Mouse (Mus musculus) forebrain, postnatal 0 days (tissue): ENCODE data around the gene Slc4a5. TPM values are rescaled to one million over a fixed set of nuclear protein-coding genes. Genes with fewer than 3 reads are reported as not detected.
A peak's percentile ranks its signal among the peaks of the same experiment; 100 is the strongest.

Source experiments
- ATAC-seq: fragments of 200-750 bp; cut with Nextera tagmentation; 2 replicates; pipeline ENCODE4 v1.8.0; 2017; ENCODE audit warnings: mild to moderate bottlenecking, moderate library complexity
- DNase-seq: peaks from one replicate; pipeline ENCODE4 v3.0.0-alpha.2; 2015
- H3K27ac ChIP-seq: fragments of 300-500 bp; sonication (generic); 2 replicates; pipeline ENCODE4 v1.5.1; 2014; ENCODE audit warnings: low read depth, mild to moderate bottlenecking, antibody characterized with exemption, low read length, moderate library complexity, mixed read lengths
- H3K27me3 ChIP-seq: fragments of 300-500 bp; sonication (generic); 2 replicates; pipeline ENCODE4 v1.6.1; 2014; ENCODE audit warnings: mild to moderate bottlenecking, low read length, mixed read lengths; ENCODE audit not compliant: insufficient read depth
- H3K36me3 ChIP-seq: fragments of 300-500 bp; sonication (generic); 2 replicates; pipeline ENCODE4 v1.6.1; 2014; ENCODE audit warnings: mild to moderate bottlenecking, moderate library complexity; ENCODE audit not compliant: insufficient read depth
- H3K4me1 ChIP-seq: fragments of 300-500 bp; sonication (generic); 2 replicates; pipeline ENCODE4 v1.6.1; 2014; ENCODE audit warnings: antibody characterized with exemption; ENCODE audit not compliant: insufficient read depth
- H3K4me2 ChIP-seq: fragments of 300-500 bp; sonication (generic); 2 replicates; pipeline ENCODE4 v1.6.1; 2014; ENCODE audit warnings: low read depth, mild to moderate bottlenecking, moderate library complexity
- H3K4me3 ChIP-seq: fragments of 300-500 bp; sonication (generic); 2 replicates; pipeline ENCODE4 v1.5.1; 2014; ENCODE audit warnings: low read depth, low read length, mixed read lengths
- H3K9ac ChIP-seq: fragments of 300-500 bp; sonication (generic); 2 replicates; pipeline ENCODE4 v1.6.1; 2014; ENCODE audit warnings: mild to moderate bottlenecking
- H3K9me3 ChIP-seq: fragments of 300-500 bp; sonication (generic); 2 replicates; pipeline ENCODE4 v1.6.1; 2016; ENCODE audit warnings: low read length
- CTCF ChIP-seq: sonication (generic); IDR thresholded peaks from 2 replicates; pipeline ENCODE4 v1.5.1; 2016; ENCODE audit warnings: antibody characterized with exemption, control low read depth, low read depth
- WGBS: fragments of 180-500 bp; shearing (Covaris S2); extraction: QIAGEN DNeasy Blood & Tissue Kit; methylation state at CpG from one replicate; pipeline ENCODE4 v1.1.7; 2014; 5-methylcytosine and 5-hydroxymethylcytosine counted together
- polyA plus RNA-seq: library from polyadenylated mRNA; unstranded; fragments of >200 nt; fragmentation: Nextera tagmentation; extraction: Ambion mirVana; gene quantifications from 2 replicates; pipeline ENCODE4 v1.2.1, GENCODE M21; 2015
- total RNA-seq: library from RNA; depleted of rRNA; stranded (reverse); fragments of >200 nt; gene quantifications from 2 replicates; pipeline ENCODE4 v1.2.3, GENCODE M21; 2014

The Slc4a5 gene
- total and polyA plus RNA-seq, 2 experiments from 2014 or later, result 1.3 TPM

GRCm38 (mm10) chr6:83180605-83181004, 39.0 kb upstream of the Slc4a5 start:
- peak overlapping the region; percentile 10; the same call in 1 of the 2 replicates for H3K9ac ChIP-seq

DNA sequence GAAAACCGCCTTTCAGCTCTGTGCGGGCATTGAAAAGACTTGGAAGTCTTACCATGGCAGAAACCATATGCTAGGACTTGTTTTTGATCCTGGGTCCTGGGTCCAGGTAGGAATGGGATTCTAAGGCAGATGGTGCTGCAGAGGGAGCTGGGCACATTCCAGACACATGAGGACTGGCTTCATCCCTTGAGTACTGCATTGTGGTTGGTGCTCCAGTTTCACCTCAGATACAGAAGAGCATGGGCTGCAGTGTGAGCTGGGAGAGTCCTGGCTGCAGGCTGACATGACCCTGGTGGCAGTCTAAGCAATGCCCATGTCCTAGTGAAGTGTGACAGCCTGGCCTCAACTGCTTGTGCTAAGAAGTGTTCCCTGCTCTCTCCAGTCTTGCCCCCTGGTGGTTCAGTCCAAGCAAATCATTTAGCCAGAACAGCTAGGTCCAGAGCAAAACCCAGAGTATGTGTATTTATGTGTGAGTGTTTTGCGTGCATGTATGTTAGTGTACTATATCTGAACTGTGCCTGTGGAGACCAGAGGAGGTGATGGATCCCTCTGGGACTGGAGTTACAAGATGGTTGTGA, 34.7 kb upstream of the Slc4a5 start:
- Histone ChIP-seq H3K4me3 (no peak overlapping the region), H3K27me3 (no peaks in the 10 kb centered on the region), H3K36me3 (peaks cover 43% of the 10 kb centered on the region), H3K4me2 (0 out of 2 replicates have a peak overlapping the region, but pooled peaks have one; percentile 67), H3K9ac (0 out of 2 replicates have a peak overlapping the region, but pooled peaks have one; percentile 76), H3K27ac (peak overlapping the region; percentile 85), H3K4me1 (peaks cover 21% of the 10 kb centered on the region), H3K9me3 (no peaks in the 10 kb centered on the region)
- no peak for ATAC-seq
- WGBS, result 83% methylated on average over 3 of the region's 3 CpGs
- TF ChIP-seq CTCF, result peak; percentile 63
- DNase-seq, result no peak

More at GRCm38 (mm10) chr6:83180605-83181004, 39.0 kb upstream of the Slc4a5 start:
- 79% methylated on average over 6 of the region's 6 CpGs for WGBS
- TF ChIP-seq CTCF, result no peak
- Histone ChIP-seq H3K4me3 (no peak overlapping the region), H3K27ac (no peak overlapping the region), H3K27me3 (no peaks in the 10 kb centered on the region), H3K4me2 (peak overlapping the region; percentile 55), H3K4me1 (peaks cover 3% of the 10 kb centered on the region), H3K9me3 (no peaks in the 10 kb centered on the region), H3K36me3 (peaks cover 27% of the 10 kb centered on the region)
- no peak for ATAC-seq
- no peak for DNase-seq

GRCm38 (mm10) chr6:83185895-83186861, 33.5 kb upstream of the Slc4a5 start:
- peaks cover 21% of the 10 kb centered on the region for H3K4me1 ChIP-seq
- 4% methylated on average over 25 of the region's 25 CpGs for WGBS

DNA sequence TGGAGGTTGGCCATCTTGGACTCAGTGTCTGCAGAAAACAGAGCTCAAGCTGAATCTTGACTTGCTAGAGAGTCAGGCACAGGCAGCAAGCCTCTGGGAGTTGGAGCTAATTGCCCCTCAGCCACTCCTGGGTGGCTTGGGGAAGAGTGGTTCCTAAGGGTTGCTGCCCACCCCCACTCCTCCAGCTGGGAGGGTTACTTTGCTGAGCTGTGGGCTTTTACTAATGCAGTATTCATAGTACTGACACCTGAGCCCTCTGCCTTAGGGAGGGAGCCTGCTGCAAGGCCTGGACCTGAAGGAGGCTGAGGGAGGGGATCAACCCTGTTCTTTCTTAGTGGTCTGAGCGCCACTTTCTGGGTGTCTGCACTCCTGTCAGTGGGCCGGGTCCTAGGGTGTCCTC, 32.7 kb upstream of the Slc4a5 start:
- no peak for TF ChIP-seq CTCF
- no peaks in the 10 kb centered on the region for H3K27me3 ChIP-seq
- ATAC-seq, result no peak
- peak overlapping the region; percentile 55 for H3K4me3 ChIP-seq
- peak overlapping the region; percentile 76 for H3K9ac ChIP-seq
- 63% methylated on average over 2 of the region's 2 CpGs for WGBS
- H3K27ac ChIP-seq, result no peak overlapping the region
- peaks cover 63% of the 10 kb centered on the region for H3K36me3 ChIP-seq
- no peak for DNase-seq
- H3K4me2 ChIP-seq, result peak overlapping the region; percentile 67
- no peaks in the 10 kb centered on the region for H3K9me3 ChIP-seq
- H3K4me1 ChIP-seq, result peaks cover 21% of the 10 kb centered on the region

More at GRCm38 (mm10) chr6:83185895-83186861, 33.5 kb upstream of the Slc4a5 start:
- ATAC-seq (peak; percentile 99), DNase-seq (peak; percentile 90)
- peak overlapping the region; percentile 85 for H3K27ac ChIP-seq
- TF ChIP-seq CTCF, result no peak
- H3K27me3 ChIP-seq, result no peaks in the 10 kb centered on the region
- peak overlapping the region; percentile 55 for H3K4me3 ChIP-seq
- H3K4me2 ChIP-seq, result peak overlapping the region; percentile 67
- peak overlapping the region; percentile 76 for H3K9ac ChIP-seq
- no peaks in the 10 kb centered on the region for H3K9me3 ChIP-seq
- H3K36me3 ChIP-seq, result peaks cover 55% of the 10 kb centered on the region

DNA sequence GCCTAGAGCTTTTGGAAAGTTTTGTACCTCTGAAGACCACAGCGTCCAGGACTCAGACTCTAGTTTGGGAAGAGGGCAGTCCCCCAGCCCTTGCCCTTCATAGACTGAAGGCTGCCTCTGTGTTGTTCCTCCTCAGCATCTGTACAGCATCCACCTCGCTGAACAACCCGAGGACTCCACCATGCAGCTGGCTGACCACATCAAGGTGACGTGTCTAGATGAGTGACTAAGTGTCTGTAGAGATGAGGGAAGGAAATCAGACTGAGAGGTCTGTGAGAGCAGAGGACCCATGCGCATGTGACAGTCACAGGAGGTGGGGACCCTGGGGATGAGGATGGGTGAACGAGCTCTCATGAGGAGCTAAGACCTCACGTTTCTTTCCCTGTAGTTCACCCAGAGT, 26.1 kb upstream of the Slc4a5 start:
- no peak for DNase-seq
- 90% methylated on average over 7 of the region's 7 CpGs for WGBS
- Histone ChIP-seq H3K27me3 (no peaks in the 10 kb centered on the region), H3K9me3 (no peaks in the 10 kb centered on the region), H3K4me2 (no peak overlapping the region), H3K27ac (no peak overlapping the region), H3K4me3 (no peak overlapping the region), H3K9ac (no peak overlapping the region), H3K36me3 (peaks cover 98% of the 10 kb centered on the region), H3K4me1 (no peaks in the 10 kb centered on the region)
- no peak for ATAC-seq
- no peak for TF ChIP-seq CTCF

DNA sequence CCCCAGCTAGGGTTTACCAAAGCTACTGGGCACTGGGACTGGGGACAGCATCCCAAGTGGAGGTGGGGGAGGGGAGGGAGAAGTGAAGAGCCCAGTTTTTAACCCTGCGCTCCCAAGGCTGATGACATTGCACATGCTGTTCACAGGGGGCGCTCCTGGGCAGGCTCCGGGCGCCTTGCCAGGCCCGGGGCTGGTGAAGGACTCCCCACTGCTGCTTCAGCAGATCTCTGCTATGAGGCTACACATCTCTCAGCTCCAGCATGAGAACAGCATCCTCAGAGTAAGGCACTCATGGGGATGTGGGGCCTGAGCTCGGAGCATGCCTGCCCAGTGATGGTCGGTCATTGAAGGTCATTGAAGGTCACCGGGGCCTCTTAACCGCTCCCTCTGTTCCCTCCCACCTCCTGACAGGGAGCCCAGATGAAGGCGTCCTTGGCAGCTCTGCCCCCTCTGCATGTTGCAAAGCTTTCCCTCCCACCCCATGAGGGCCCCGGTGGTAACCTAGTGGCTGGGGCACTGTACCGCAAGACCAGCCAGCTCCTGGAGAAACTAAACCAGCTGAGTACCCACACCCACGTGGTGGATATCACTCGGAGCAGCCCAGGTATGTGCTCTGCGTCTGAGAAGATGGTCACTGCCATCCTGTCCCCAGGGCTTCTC, 22.2 kb upstream of the Slc4a5 start:
- Histone ChIP-seq H3K4me2 (no peak overlapping the region), H3K4me3 (no peak overlapping the region), H3K4me1 (no peaks in the 10 kb centered on the region), H3K27ac (no peak overlapping the region), H3K27me3 (no peaks in the 10 kb centered on the region), H3K9me3 (no peaks in the 10 kb centered on the region), H3K9ac (no peak overlapping the region), H3K36me3 (peaks cover 87% of the 10 kb centered on the region)
- DNase-seq (peak; percentile 69), ATAC-seq (peak; percentile 66)
- WGBS, result 45% methylated on average over 15 of the region's 15 CpGs
- TF ChIP-seq CTCF, result peak; percentile 59
